Mouse (Mus musculus) adrenal gland, postnatal 10 days (tissue): ENCODE data around the gene Il22ra1. TPM values are rescaled to one million over a fixed set of nuclear protein-coding genes. Genes with fewer than 3 reads are reported as not detected.

ENCODE experiments used
- DNase-seq: peaks from one replicate; pipeline ENCODE4 v3.0.0; 2021; ENCODE audit warnings: mixed read lengths
- total RNA-seq, 2 experiments: library from RNA; stranded (reverse); gene quantifications; 2 replicates each; pipeline ENCODE4 v1.2.3; 2021

Il22ra1 gene
- total RNA-seq, 2 experiments from 2014 or later, result 1.5 to 1.7 TPM

GRCm38 (mm10) chr4:135771592-135771991 lies 43.6 kb downstream of the Il22ra1 start:
- no peak for DNase-seq

GRCm38 (mm10) chr4:135772671-135773070 lies 44.7 kb downstream of the Il22ra1 start:
- no peak for DNase-seq

GRCm38 (mm10) chr4:135774496-135774895 lies 46.5 kb downstream of the Il22ra1 start:
- DNase-seq, result no peak

- no peak for DNase-seq
Observed at GRCm38 (mm10) chr4:135776850-135777249, 48.9 kb downstream of the Il22ra1 start.

- DNase-seq, result no peak
Observed at GRCm38 (mm10) chr4:135779661-135780060, 51.7 kb downstream of the Il22ra1 start.

GRCm38 (mm10) chr4:135780255-135780654 lies 52.3 kb downstream of the Il22ra1 start:
- no peak for DNase-seq

DNA sequence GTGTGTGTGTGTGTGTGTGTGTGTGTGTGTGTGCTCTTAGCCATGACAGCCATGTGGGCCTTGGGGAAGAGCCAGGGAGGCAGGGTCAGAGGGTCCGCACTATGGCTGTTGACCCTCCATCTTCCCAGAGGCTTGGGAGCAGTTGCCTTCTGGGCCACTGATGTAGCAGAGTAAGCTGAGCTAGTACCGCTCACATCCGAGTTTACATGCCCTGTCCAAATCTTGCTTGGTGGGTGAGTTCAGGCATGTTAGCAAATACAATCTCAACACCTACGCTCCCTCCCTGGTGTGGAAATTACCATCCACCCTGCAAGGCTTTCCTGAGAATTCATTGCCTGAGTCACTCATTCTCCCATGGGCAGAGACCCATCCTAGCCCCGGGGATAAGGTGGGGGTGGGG lies 53.3 kb downstream of the Il22ra1 start:
- DNase-seq, result no peak

- DNase-seq, result no peak
Observed at GRCm38 (mm10) chr4:135786581-135786980, 58.6 kb downstream of the Il22ra1 start.

- DNase-seq, result no peak
Observed at GRCm38 (mm10) chr4:135787271-135787670, 59.3 kb downstream of the Il22ra1 start.

- DNase-seq, result no peak
Observed at GRCm38 (mm10) chr4:135789135-135789534, 61.2 kb downstream of the Il22ra1 start.

DNA sequence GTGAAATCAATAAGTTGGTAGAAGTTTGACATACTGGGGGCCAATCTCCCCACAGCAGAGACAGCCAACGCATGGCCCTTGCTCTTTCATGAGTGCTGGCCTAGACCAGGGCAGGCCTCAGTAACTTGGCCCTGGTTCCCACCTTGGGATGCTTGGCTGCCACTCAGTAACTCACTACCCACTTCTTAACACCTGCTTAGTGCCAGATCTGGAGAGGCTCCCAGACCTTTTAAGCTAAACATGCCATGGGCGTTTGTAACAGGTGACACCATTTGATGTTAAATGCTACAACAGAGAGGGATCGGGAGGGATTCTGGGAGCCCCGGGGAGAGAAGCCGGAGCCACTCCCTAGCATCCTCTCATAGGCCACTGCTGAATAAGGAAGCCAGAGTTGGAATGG lies 64.8 kb downstream of the Il22ra1 start:
- no peak for DNase-seq

GRCm38 (mm10) chr4:135797931-135798330 lies 70.0 kb downstream of the Il22ra1 start:
- peak; percentile 69 for DNase-seq

DNA sequence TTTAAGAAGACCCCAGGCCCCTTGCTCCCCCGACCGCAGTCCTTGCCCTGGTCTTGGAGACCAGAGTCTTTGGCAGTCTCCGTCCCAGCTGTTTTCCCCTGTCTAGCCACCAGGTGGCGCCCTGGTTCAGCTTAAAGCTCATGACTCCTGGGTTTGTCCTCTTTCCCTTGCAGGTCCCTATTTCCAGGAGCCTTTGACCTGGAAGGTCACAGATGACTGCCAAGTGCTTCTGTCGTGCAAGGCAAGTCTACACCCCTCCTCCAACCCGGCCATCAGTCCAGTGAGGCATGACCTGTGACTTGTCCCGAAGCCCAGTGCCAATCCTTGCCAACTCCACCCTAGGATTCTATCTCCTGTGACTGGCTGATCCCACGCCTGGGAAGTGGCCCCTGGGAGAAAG lies 73.6 kb downstream of the Il22ra1 start:
- peak; percentile 95 for DNase-seq

Other genes with a start within 250 kb of the Il22ra1 start
- gene Stpg1, start 233.4 kb upstream of the Il22ra1 start, total RNA-seq, result under 1 TPM; 0.12 to 0.85 TPM
- gene Nipal3, start 233.1 kb upstream of the Il22ra1 start, total RNA-seq, result 10 to 100 TPM; 13.8 to 15.4 TPM
- gene Grhl3, start 154.5 kb upstream of the Il22ra1 start, total RNA-seq, result under 1 TPM; 0.33 TPM
- under 1 TPM; 0.45 to 0.61 TPM for gene Ifnlr1, start 41.9 kb upstream of the Il22ra1 start, total RNA-seq
- 10 to 100 TPM in 1 of 2 experiments, 1 to 10 TPM in 1; 4.2 to 15.1 TPM for gene Myom3, start 31.5 kb downstream of the Il22ra1 start, total RNA-seq
- gene Srsf10, start 127.6 kb downstream of the Il22ra1 start, total RNA-seq, result 100 to 1,000 TPM in 1 of 2 experiments, 10 to 100 TPM in 1; 94.0 to 117 TPM
- 100 to 1,000 TPM in 1 of 2 experiments, 10 to 100 TPM in 1; 98.7 to 149 TPM for gene Pnrc2, start 145.7 kb downstream of the Il22ra1 start, total RNA-seq
- gene Cnr2, start 167.2 kb downstream of the Il22ra1 start, total RNA-seq, result 1 to 10 TPM; 2.4 to 3.9 TPM
- gene Fuca1, start 192.6 kb downstream of the Il22ra1 start, total RNA-seq, result 100 to 1,000 TPM in 1 of 2 experiments, 10 to 100 TPM in 1; 96.9 to 109 TPM
- gene Hmgcl, start 218.3 kb downstream of the Il22ra1 start, total RNA-seq, result 100 to 1,000 TPM in 1 of 2 experiments, 10 to 100 TPM in 1; 84.4 to 108 TPM
- gene Gale, start 235.6 kb downstream of the Il22ra1 start, total RNA-seq, result 10 to 100 TPM; 22.0 to 23.1 TPM
- gene Lypla2, start 244.5 kb downstream of the Il22ra1 start, total RNA-seq, result 10 to 100 TPM; 57.1 to 57.9 TPM